Mouse (Mus musculus): ENCODE measurements around the gene Olfr1323. TPM values are rescaled to one million over a fixed set of nuclear protein-coding genes. Genes with fewer than 3 reads are reported as not detected.

Olfr1323 gene
- polyA plus RNA-seq (2012; rRNA removed) = not detected in 2 replicates

DNA sequence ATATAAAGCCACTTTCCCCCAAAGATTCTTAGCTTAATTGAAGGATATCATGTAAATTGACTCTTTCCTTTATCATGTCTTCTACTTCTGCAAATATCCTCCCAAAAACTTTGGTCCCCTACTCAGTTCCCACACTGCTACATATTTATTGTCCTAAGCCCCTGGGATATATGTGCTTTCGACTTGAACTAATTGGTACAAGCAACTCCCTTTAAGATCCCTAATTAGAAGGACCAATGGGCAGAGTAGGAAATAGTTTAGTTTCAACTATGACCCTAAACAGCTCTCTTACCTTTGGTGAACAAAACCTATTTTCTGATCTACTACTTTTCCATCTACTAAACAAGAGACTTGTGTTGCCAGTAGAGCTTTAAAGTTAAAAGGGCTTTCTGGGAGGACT is at the start of gene Olfr1323:
Olfr1323 (minus strand) TSS at position 101 of the 400 bp plus-strand sequence.

Other genes starting within 250 kb of the Olfr1323 start
- gene Igsf1, start 221.6 kb downstream of the Olfr1323 start, polyA plus RNA-seq (2012; rRNA removed) = 11.5 and 13.4 TPM in 2 replicates
- gene Olfr1322, start 127.9 kb downstream of the Olfr1323 start, polyA plus RNA-seq (2012; rRNA removed) = not detected in 2 replicates

Measured in liver, embryonic 18 days (tissue).